Mouse (Mus musculus) spleen, adult 2 months (tissue): ENCODE measurements around the gene Mef2c.

Experiments used
- CTCF ChIP-seq: fragments of 200-500 bp; IDR thresholded peaks from 2 replicates; pipeline ENCODE4 v1.5.1; 2011; ENCODE audit warnings: mild to moderate bottlenecking, inconsistent platforms; ENCODE audit not compliant: insufficient read depth, insufficient read length, insufficient replicate concordance; ENCODE audit errors: extremely low read depth
- POLR2A ChIP-seq: fragments of 200-500 bp; IDR thresholded peaks from 2 replicates; pipeline ENCODE4 v1.6.1; 2011; ENCODE audit warnings: low read depth, low read length, inconsistent platforms

DNA sequence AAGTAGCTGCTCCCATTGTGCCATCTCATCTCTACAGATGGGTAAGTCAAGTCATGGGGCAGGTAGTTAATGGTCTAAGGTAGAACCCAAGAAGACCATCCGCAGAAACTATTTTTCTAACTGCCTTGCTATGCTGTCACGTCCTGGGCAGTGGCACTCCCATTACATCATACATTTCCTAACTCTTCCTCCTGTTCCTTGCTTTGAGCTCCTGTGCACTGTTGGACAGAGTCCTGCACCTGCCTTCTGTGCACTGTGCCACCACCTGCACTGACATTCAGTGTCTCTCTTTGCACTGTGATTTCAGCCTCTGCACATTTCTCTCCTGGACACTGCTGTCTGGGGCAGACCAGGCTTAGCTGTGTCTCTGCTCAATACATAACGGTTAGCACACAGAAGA, 134.9 kb downstream of the Mef2c start:
- TF ChIP-seq CTCF (no peak), POLR2A (no peak)
